Mouse (Mus musculus) liver, adult 2 months (tissue): ENCODE measurements around the gene Zfp113.

Source experiments
- CTCF ChIP-seq: fragments of 200-500 bp; IDR thresholded peaks from 2 replicates; pipeline ENCODE4 v1.5.1; 2011; ENCODE audit warnings: low read depth, low read length, control low read depth
- POLR2A ChIP-seq: fragments of 200-500 bp; IDR thresholded peaks from 2 replicates; pipeline ENCODE4 v1.6.1; 2011; ENCODE audit warnings: low read length, control low read depth; ENCODE audit not compliant: insufficient read depth; ENCODE audit errors: extremely low read depth

DNA sequence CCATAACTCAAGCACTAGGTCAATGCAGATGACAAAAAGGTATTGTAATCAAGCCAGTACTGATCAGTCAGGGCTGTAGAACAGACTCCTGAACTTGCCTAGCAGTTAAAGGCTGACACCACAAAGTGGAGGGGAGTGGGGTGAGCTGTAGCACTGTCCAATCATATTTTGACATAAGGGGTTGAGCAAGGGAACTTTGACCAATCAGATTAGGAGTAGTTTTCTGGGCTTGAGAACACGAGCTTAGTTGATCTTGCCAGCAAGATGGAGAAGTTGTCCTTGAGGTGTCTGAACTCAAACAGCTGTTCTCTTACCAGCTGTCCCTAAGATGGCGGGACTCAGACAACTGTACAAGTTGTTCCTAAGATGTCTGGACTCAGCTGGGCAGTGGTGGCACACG, 17.7 kb upstream of the Zfp113 start:
- no peak for TF ChIP-seq POLR2A
- TF ChIP-seq CTCF, result no peak
